13 mouse cellular contexts compared by ENCODE assay signal in the genomic region with DNA sequence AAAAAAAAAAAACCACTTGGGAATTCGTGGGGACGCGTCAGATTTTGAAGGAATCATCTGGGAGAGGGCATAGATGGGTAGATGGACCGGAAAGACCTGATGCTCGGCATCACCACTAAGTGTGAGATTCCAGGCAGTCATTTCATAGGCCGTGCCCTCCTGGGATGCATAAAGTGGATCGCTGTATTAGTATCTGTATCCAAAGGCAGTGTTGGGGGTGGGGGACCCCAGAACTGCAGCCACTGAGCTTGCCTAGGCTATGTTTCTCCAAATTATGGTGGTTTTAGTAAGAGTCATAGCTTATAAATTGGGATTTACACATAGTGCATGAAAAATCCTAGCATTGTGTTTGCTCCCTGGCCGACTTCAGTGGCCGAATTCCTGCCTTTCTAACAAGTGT. TPM values are rescaled to one million over a fixed set of nuclear protein-coding genes. Genes with fewer than 3 reads are reported as not detected.
DNase-seq lines count a peak whose midpoint lies in the region; ATAC-seq lines count a peak whose summit lies in the region.
"Had no signal": no experiment of that assay in that cellular context is flagged by ENCODE, and none has a peak within 500 bp of the region (broad histone marks: within the 10 kb centered on the region; RNA-seq: fewer than 3 reads in every experiment).

No protein-coding gene starts in this region.

- H3K4me1 ChIP-seq in forebrain, embryonic 14.5 days (ENCODE audit: control insufficient read depth, insufficient read depth, low read length) = peaks cover 26% of the 10 kb centered on the region
- H3K4me1 ChIP-seq in midbrain, embryonic 14.5 days (ENCODE audit: control insufficient read depth, insufficient read depth, low read length) = peaks cover 36% of the 10 kb centered on the region

- peak; percentile 34 for DNase-seq in cerebellum, adult 11 months
- DNase-seq in cerebellum, postnatal 4 days (ENCODE audit: low spot score in 2 of 2) = no peak
- peak; percentile 39 to 63 for DNase-seq in cerebellum, adult 18-20 months
- DNase-seq in forebrain, embryonic 14.5 days (ENCODE audit: low spot score) = no peak
- no peak for DNase-seq in midbrain, embryonic 14.5 days
- DNase-seq in adrenal gland, adult 8-10 months = no peak
- no peak for DNase-seq in spleen, postnatal 36 days (ENCODE audit: low spot score in 2 of 2)
- no peak for DNase-seq in adrenal gland, postnatal 4 days (ENCODE audit: low spot score in 2 of 2)
- DNase-seq: gastrocnemius, postnatal 25 days; heart, postnatal 14 days; liver, postnatal 0 days had no signal

- no peaks in the 10 kb centered on the region for H3K9me3 ChIP-seq in forebrain, embryonic 14.5 days (replicated peaks; ENCODE audit: control insufficient read depth, low read length)
- H3K9me3 ChIP-seq in midbrain, embryonic 14.5 days (ENCODE audit: control insufficient read depth, low read length) = no peaks in the 10 kb centered on the region
- H3K9me3 ChIP-seq: embryonic facial prominence, embryonic 15.5 days had no signal

- peak overlapping the region; percentile 63 for H3K4me3 ChIP-seq in forebrain, embryonic 14.5 days (ENCODE audit: low read depth, low read length)
- peak overlapping the region; percentile 59 for H3K4me3 ChIP-seq in midbrain, embryonic 14.5 days (replicated peaks; ENCODE audit: low read depth, low read length)
- H3K4me3 ChIP-seq: embryonic facial prominence, embryonic 15.5 days had no signal

- no peak overlapping the region for H3K27ac ChIP-seq in forebrain, embryonic 14.5 days (ENCODE audit: low read depth, low read length)
- H3K27ac ChIP-seq in midbrain, embryonic 14.5 days (replicated peaks; ENCODE audit: low read depth, low read length) = no peak overlapping the region
- H3K27ac ChIP-seq: embryonic facial prominence, embryonic 15.5 days had no signal

- ATAC-seq in forebrain, embryonic 14.5 days = no peak
- ATAC-seq in midbrain, embryonic 14.5 days (ENCODE audit: low FRiP score, low TSS enrichment) = no peak
- ATAC-seq: liver, postnatal 0 days had no signal

- H3K4me2 ChIP-seq in forebrain, embryonic 14.5 days (ENCODE audit: low read length) = peak overlapping the region; percentile 62
- peak overlapping the region; percentile 68 for H3K4me2 ChIP-seq in midbrain, embryonic 14.5 days (ENCODE audit: low read length)
- H3K4me2 ChIP-seq: embryonic facial prominence, embryonic 15.5 days had no signal

- H3K9ac ChIP-seq in forebrain, embryonic 14.5 days (ENCODE audit: low read length) = peak overlapping the region; percentile 35; the same call in 1 of the 2 replicates
- peak overlapping the region; percentile 74; the same call in 1 of the 2 replicates for H3K9ac ChIP-seq in midbrain, embryonic 14.5 days (replicated peaks; ENCODE audit: low read length)
- H3K9ac ChIP-seq: embryonic facial prominence, embryonic 15.5 days; liver, postnatal 0 days had no signal

- no peaks in the 10 kb centered on the region for H3K36me3 ChIP-seq in forebrain, embryonic 14.5 days (ENCODE audit: control insufficient read depth, insufficient read depth, low read length)
- H3K36me3 ChIP-seq in midbrain, embryonic 14.5 days (ENCODE audit: control insufficient read depth, insufficient read depth, low read length) = no peaks in the 10 kb centered on the region
- H3K36me3 ChIP-seq: embryonic facial prominence, embryonic 15.5 days had no signal

- H3K27me3 ChIP-seq in forebrain, embryonic 14.5 days (replicated peaks; ENCODE audit: control insufficient read depth, insufficient read depth, low read length) = no peaks in the 10 kb centered on the region
- H3K27me3 ChIP-seq in midbrain, embryonic 14.5 days (ENCODE audit: control insufficient read depth, insufficient read depth, low read length) = no peaks in the 10 kb centered on the region

- WGBS in forebrain, embryonic 14.5 days = 62% methylated on average over 9 of the region's 9 CpGs
- WGBS in midbrain, embryonic 14.5 days = 24% methylated on average over 9 of the region's 9 CpGs

RNA-seq across cellular contexts. Expression of a gene that starts 2.1 kb away (rescaled TPM):
- 40.0 and 46.8 TPM in 2 replicates for polyA plus RNA-seq in forebrain, embryonic 14.5 days (2014; fragmentation: Nextera tagmentation; extraction: Ambion mirVana)
- 55.0 and 67.6 TPM in 2 replicates for polyA plus RNA-seq in midbrain, embryonic 14.5 days (2014; fragmentation: Nextera tagmentation; extraction: Ambion mirVana)
- total RNA-seq in adrenal gland, adult 8-10 months (2022) = 1 to 10 TPM in 2 of 4 experiments, under 1 TPM in 2; 0.70 to 1.9 (median 1.4) TPM
- 1 to 10 TPM; 8.2 to 8.9 TPM for total RNA-seq in adrenal gland, postnatal 4 days (2021)
- total RNA-seq: monocyte, adult 5-6 weeks had no signal
- polyA plus RNA-seq: liver, postnatal 0 days had no signal

Comparison
In these comparisons a context has a peak if more than half of its experiments do, and no peak if none do; other contexts are left out.
1. DNase-seq: peak in cerebellum, adult 11 months (single experiment) and cerebellum, adult 18-20 months (2 of 2); none in cerebellum, postnatal 4 days (0 of 2), forebrain, embryonic 14.5 days (single experiment), midbrain, embryonic 14.5 days (single experiment), adrenal gland, adult 8-10 months (single experiment), spleen, postnatal 36 days (0 of 2) and adrenal gland, postnatal 4 days (0 of 2).